Mouse (Mus musculus): ENCODE measurements around the gene Wdr95. TPM values are rescaled to one million over a fixed set of nuclear protein-coding genes. Genes with fewer than 3 reads are reported as not detected.

Gene Wdr95
- polyA plus RNA-seq, 1 experiment from 2014 or later: 0.24 TPM

- Histone ChIP-seq H3K9ac (ENCODE audit: low read length) (no peak overlapping the region), H3K36me3 (ENCODE audit: control insufficient read depth, insufficient read depth, low read length) (no peaks in the 10 kb centered on the region), H3K4me2 (ENCODE audit: low read depth, low read length, severe bottlenecking) (no peak overlapping the region), H3K4me1 (replicated peaks; ENCODE audit: control insufficient read depth, insufficient read depth, low read length) (no peaks in the 10 kb centered on the region), H3K4me3 (ENCODE audit: low read depth, low read length) (no peak overlapping the region), H3K27me3 (ENCODE audit: control insufficient read depth, insufficient read depth, low read length) (no peaks in the 10 kb centered on the region), H3K9me3 (ENCODE audit: control insufficient read depth, low read length) (no peaks in the 10 kb centered on the region), H3K27ac (ENCODE audit: low read depth, low read length) (no peak overlapping the region)
- ATAC-seq (replicated peaks; ENCODE audit: low FRiP score): no peak
- 77% methylated on average over 8 of the region's 10 CpGs for WGBS
- no peak for DNase-seq (ENCODE audit: low spot score)
Measured at GRCm38 (mm10) chr5:149551179-149551578, 22.7 kb downstream of the Wdr95 start.

DNA sequence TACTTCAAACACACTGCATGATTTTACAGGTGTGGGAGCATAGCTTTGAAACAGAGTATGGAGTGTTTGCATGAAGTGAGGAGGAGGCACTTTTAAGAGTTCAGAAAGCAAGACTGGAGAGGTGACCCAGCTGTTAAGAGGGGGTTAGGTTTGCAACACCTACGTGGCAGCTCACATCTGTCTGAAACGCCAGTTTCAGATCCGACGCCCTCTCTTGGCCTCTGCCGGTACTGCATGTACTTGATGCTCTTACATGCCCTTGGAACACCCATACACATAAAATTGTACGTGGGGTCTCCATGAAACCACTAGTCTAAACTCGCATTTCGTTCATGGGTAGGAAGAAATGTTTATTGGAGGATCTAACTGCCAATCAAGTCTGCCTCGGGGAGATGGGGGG is 24.3 kb downstream of the Wdr95 start:
- DNase-seq (ENCODE audit: low spot score) (no peak), ATAC-seq (replicated peaks; ENCODE audit: low FRiP score) (no peak)
- H3K4me2 ChIP-seq (ENCODE audit: low read depth, low read length, severe bottlenecking): no peak overlapping the region
- H3K27ac ChIP-seq (ENCODE audit: low read depth, low read length): no peak overlapping the region
- no peaks in the 10 kb centered on the region for H3K4me1 ChIP-seq (replicated peaks; ENCODE audit: control insufficient read depth, insufficient read depth, low read length)
- WGBS: 52% methylated on average over 9 of the region's 9 CpGs
- no peak overlapping the region for H3K9ac ChIP-seq (ENCODE audit: low read length)
- H3K4me3 ChIP-seq (ENCODE audit: low read depth, low read length): no peak overlapping the region
- H3K27me3 ChIP-seq (ENCODE audit: control insufficient read depth, insufficient read depth, low read length): no peaks in the 10 kb centered on the region
- H3K36me3 ChIP-seq (ENCODE audit: control insufficient read depth, insufficient read depth, low read length): no peaks in the 10 kb centered on the region
- no peaks in the 10 kb centered on the region for H3K9me3 ChIP-seq (ENCODE audit: control insufficient read depth, low read length)

DNA sequence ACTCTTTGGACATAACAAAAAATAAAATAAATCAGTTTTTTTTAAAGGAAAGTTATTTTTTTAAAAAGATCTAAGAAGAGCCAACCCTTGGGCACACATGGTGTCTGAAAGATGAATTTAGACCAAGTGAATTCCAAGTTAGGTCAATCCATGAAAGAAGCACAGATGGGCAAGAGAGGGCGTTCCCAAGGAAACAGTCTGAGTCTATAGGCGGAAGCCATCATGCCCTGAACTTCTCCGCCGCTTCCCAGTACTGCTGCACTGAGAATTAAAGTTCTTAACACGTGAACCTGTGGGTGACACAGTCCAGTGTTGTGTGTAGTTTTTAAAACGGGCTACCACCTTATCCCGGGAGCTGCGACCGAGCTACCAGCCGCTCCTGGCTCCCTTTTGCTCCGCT is 24.9 kb downstream of the Wdr95 start:
- Histone ChIP-seq H3K9ac (ENCODE audit: low read length) (no peak overlapping the region), H3K4me1 (replicated peaks; ENCODE audit: control insufficient read depth, insufficient read depth, low read length) (no peaks in the 10 kb centered on the region), H3K27ac (ENCODE audit: low read depth, low read length) (no peak overlapping the region), H3K27me3 (ENCODE audit: control insufficient read depth, insufficient read depth, low read length) (no peaks in the 10 kb centered on the region), H3K9me3 (ENCODE audit: control insufficient read depth, low read length) (no peaks in the 10 kb centered on the region), H3K4me3 (ENCODE audit: low read depth, low read length) (no peak overlapping the region), H3K4me2 (ENCODE audit: low read depth, low read length, severe bottlenecking) (no peak overlapping the region), H3K36me3 (ENCODE audit: control insufficient read depth, insufficient read depth, low read length) (no peaks in the 10 kb centered on the region)
- DNase-seq (ENCODE audit: low spot score) (no peak), ATAC-seq (replicated peaks; ENCODE audit: low FRiP score) (no peak)
- 95% methylated on average over 11 of the region's 11 CpGs for WGBS

DNA sequence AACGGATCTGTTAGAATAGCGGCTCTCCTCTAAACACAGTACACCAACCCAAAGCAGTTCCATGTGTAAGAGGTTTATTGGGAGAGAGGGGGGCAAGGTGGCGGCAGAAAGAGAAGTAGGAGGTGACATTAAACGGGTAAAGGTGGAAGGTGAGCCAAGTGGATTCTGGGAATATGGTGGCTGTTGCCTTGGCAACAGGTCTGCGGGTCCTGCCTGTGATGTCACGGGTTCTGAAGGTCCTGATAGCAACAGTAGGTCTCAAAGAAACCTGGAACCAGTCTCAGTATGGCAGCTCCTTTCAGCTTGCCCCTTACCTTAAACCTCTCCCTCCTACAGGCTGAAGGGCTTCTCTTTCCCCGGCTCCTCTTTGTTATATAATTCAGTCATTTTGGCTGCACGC is 25.9 kb downstream of the Wdr95 start:
- no peaks in the 10 kb centered on the region for H3K27me3 ChIP-seq (ENCODE audit: control insufficient read depth, insufficient read depth, low read length)
- H3K9me3 ChIP-seq (ENCODE audit: control insufficient read depth, low read length): no peaks in the 10 kb centered on the region
- H3K36me3 ChIP-seq (ENCODE audit: control insufficient read depth, insufficient read depth, low read length): no peaks in the 10 kb centered on the region
- no peak overlapping the region for H3K4me3 ChIP-seq (ENCODE audit: low read depth, low read length)
- DNase-seq (ENCODE audit: low spot score) (no peak), ATAC-seq (replicated peaks; ENCODE audit: low FRiP score) (no peak)
- H3K27ac ChIP-seq (ENCODE audit: low read depth, low read length): no peak overlapping the region
- H3K9ac ChIP-seq (ENCODE audit: low read length): no peak overlapping the region
- H3K4me1 ChIP-seq (replicated peaks; ENCODE audit: control insufficient read depth, insufficient read depth, low read length): no peaks in the 10 kb centered on the region
- no peak overlapping the region for H3K4me2 ChIP-seq (ENCODE audit: low read depth, low read length, severe bottlenecking)
- 87% methylated on average over 8 of the region's 8 CpGs for WGBS

- no peak overlapping the region for H3K4me2 ChIP-seq (ENCODE audit: low read depth, low read length, severe bottlenecking)
- H3K27ac ChIP-seq (ENCODE audit: low read depth, low read length): no peak overlapping the region
Measured at GRCm38 (mm10) chr5:149560903-149561588, 32.6 kb downstream of the Wdr95 start.

DNA sequence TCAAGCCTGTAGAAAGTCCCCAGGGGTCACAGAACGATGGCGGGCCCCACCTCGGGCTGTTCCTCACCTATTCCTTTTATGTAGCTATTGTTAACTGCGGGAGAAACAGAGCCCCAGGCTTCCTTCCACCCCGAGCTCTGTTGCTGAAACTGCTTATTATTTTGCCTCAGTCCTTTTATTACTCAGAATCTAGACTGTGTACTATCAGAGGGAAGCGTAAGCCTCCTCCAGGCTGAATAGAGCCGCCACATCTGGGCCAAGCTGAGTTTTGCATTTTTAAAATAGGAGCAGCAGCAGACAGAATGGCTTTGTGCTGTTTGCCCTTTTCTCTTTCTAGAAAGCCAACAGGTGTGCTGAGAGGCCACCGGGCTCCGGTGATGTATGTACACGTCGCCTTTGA is 37.5 kb downstream of the Wdr95 start:
- Histone ChIP-seq H3K27me3 (ENCODE audit: control insufficient read depth, insufficient read depth, low read length) (no peaks in the 10 kb centered on the region), H3K4me3 (ENCODE audit: low read depth, low read length) (no peak overlapping the region), H3K4me1 (replicated peaks; ENCODE audit: control insufficient read depth, insufficient read depth, low read length) (peaks cover under 1% of the 10 kb centered on the region; the same call in 1 of the 2 replicates), H3K4me2 (ENCODE audit: low read depth, low read length, severe bottlenecking) (no peak overlapping the region), H3K9me3 (ENCODE audit: control insufficient read depth, low read length) (no peaks in the 10 kb centered on the region), H3K36me3 (ENCODE audit: control insufficient read depth, insufficient read depth, low read length) (no peaks in the 10 kb centered on the region), H3K27ac (ENCODE audit: low read depth, low read length) (no peak overlapping the region), H3K9ac (ENCODE audit: low read length) (no peak overlapping the region)
- 40% methylated on average over 11 of the region's 11 CpGs for WGBS
- DNase-seq (ENCODE audit: low spot score) (no peak), ATAC-seq (replicated peaks; ENCODE audit: low FRiP score) (no peak)

More at GRCm38 (mm10) chr5:149560903-149561588, 32.6 kb downstream of the Wdr95 start:
- H3K9me3 ChIP-seq (ENCODE audit: control insufficient read depth, low read length): no peaks in the 10 kb centered on the region
- no peaks in the 10 kb centered on the region for H3K36me3 ChIP-seq (ENCODE audit: control insufficient read depth, insufficient read depth, low read length)
- no peak overlapping the region for H3K4me3 ChIP-seq (ENCODE audit: low read depth, low read length)
- H3K27me3 ChIP-seq (ENCODE audit: control insufficient read depth, insufficient read depth, low read length): no peaks in the 10 kb centered on the region
- H3K4me1 ChIP-seq (replicated peaks; ENCODE audit: control insufficient read depth, insufficient read depth, low read length): peaks cover 2% of the 10 kb centered on the region; the same call in 1 of the 2 replicates
- 45% methylated on average over 11 of the region's 11 CpGs for WGBS
- no peak overlapping the region for H3K9ac ChIP-seq (ENCODE audit: low read length)
- DNase-seq (ENCODE audit: low spot score): no peak
- ATAC-seq (replicated peaks; ENCODE audit: low FRiP score): no peak

DNA sequence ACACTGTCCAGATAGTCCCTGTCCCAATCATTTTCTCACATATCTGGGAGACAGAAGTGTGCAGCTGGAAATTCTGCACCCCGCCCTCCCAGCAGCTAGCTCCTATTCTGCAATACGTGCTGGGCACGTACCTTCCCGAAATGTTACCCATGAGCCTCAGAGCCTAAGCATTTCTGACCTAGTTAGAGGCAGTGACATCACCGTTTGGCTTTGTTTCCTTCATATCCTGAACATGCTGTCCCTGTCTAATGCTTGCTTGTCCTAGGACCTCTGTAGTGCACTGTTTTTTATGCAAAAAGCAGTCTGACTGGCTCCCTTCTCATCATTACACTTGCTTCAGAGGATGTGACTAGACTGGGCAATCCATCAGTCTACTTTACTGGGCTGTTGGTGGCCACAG is 38.5 kb downstream of the Wdr95 start:
- no peak overlapping the region for H3K9ac ChIP-seq (ENCODE audit: low read length)
- H3K27ac ChIP-seq (ENCODE audit: low read depth, low read length): no peak overlapping the region
- H3K4me1 ChIP-seq (replicated peaks; ENCODE audit: control insufficient read depth, insufficient read depth, low read length): no peaks in the 10 kb centered on the region; the same call in 1 of the 2 replicates
- DNase-seq (ENCODE audit: low spot score) (no peak), ATAC-seq (replicated peaks; ENCODE audit: low FRiP score) (no peak)
- H3K4me2 ChIP-seq (ENCODE audit: low read depth, low read length, severe bottlenecking): no peak overlapping the region
- no peaks in the 10 kb centered on the region for H3K27me3 ChIP-seq (ENCODE audit: control insufficient read depth, insufficient read depth, low read length)
- 87% methylated on average over 5 of the region's 5 CpGs for WGBS
- H3K4me3 ChIP-seq (ENCODE audit: low read depth, low read length): no peak overlapping the region
- no peaks in the 10 kb centered on the region for H3K36me3 ChIP-seq (ENCODE audit: control insufficient read depth, insufficient read depth, low read length)
- H3K9me3 ChIP-seq (ENCODE audit: control insufficient read depth, low read length): no peaks in the 10 kb centered on the region

DNA sequence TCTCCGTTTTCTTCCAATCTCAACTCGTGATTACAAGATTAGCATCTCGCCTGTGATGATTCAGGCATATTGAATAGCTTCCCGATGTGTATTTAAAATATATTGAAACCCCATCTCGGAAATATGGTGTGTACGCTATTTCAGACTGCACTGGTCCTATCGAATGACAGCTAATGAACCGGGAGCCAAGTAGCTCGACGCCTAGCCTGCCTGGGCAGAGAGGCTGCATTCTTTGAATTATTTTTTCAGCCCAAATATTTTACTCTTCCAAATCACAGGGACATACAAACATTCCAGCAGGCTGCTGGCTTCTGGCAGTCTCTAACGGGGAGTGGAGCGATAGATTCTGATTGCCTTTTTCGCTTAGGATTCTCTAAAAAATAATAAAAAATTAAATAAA is 40.5 kb downstream of the Wdr95 start:
- Histone ChIP-seq H3K9ac (ENCODE audit: low read length) (no peak overlapping the region), H3K4me2 (ENCODE audit: low read depth, low read length, severe bottlenecking) (no peak overlapping the region), H3K27ac (ENCODE audit: low read depth, low read length) (no peak overlapping the region), H3K9me3 (ENCODE audit: control insufficient read depth, low read length) (no peaks in the 10 kb centered on the region), H3K4me1 (replicated peaks; ENCODE audit: control insufficient read depth, insufficient read depth, low read length) (no peaks in the 10 kb centered on the region; the same call in 1 of the 2 replicates), H3K36me3 (ENCODE audit: control insufficient read depth, insufficient read depth, low read length) (no peaks in the 10 kb centered on the region), H3K27me3 (ENCODE audit: control insufficient read depth, insufficient read depth, low read length) (no peaks in the 10 kb centered on the region), H3K4me3 (ENCODE audit: low read depth, low read length) (no peak overlapping the region)
- WGBS: 83% methylated on average over 13 of the region's 13 CpGs
- ATAC-seq (replicated peaks; ENCODE audit: low FRiP score): no peak
- DNase-seq (ENCODE audit: low spot score): no peak

- Histone ChIP-seq H3K4me1 (replicated peaks; ENCODE audit: control insufficient read depth, insufficient read depth, low read length) (peaks cover 2% of the 10 kb centered on the region; the same call in 1 of the 2 replicates), H3K4me2 (ENCODE audit: low read depth, low read length, severe bottlenecking) (no peak overlapping the region), H3K9me3 (ENCODE audit: control insufficient read depth, low read length) (no peaks in the 10 kb centered on the region), H3K27ac (ENCODE audit: low read depth, low read length) (no peak overlapping the region), H3K9ac (ENCODE audit: low read length) (no peak overlapping the region), H3K36me3 (ENCODE audit: control insufficient read depth, insufficient read depth, low read length) (no peaks in the 10 kb centered on the region), H3K4me3 (ENCODE audit: low read depth, low read length) (no peak overlapping the region), H3K27me3 (ENCODE audit: control insufficient read depth, insufficient read depth, low read length) (no peaks in the 10 kb centered on the region)
- DNase-seq (ENCODE audit: low spot score) (no peak), ATAC-seq (replicated peaks; ENCODE audit: low FRiP score) (no peak)
- WGBS: 57% methylated on average over 10 of the region's 10 CpGs
Measured at GRCm38 (mm10) chr5:149576977-149577376, 48.5 kb downstream of the Wdr95 start.
